Mouse (Mus musculus) liver, embryonic 11.5 days (tissue): ENCODE data around the gene Cd80. TPM values are rescaled to one million over a fixed set of nuclear protein-coding genes. Genes with fewer than 3 reads are reported as not detected.

Source experiments
- polyA plus RNA-seq: library from polyadenylated mRNA; unstranded; fragments of >200 nt; fragmentation: Nextera tagmentation; extraction: Ambion mirVana; gene quantifications from 2 replicates; pipeline ENCODE4 v1.2.1, GENCODE M21; 2014

The Cd80 gene
- polyA plus RNA-seq, 1 experiment from 2014 or later, result 0.23 TPM

Other genes with a start within 250 kb of the Cd80 start
- 1.8 and 2.0 TPM in 2 replicates for gene Nr1i2, start 160.7 kb upstream of the Cd80 start, polyA plus RNA-seq
- 0.05 TPM in 1 of 2 replicates, not detected in the other for gene Maats1, start 113.4 kb upstream of the Cd80 start, polyA plus RNA-seq
- 441 and 497 TPM in 2 replicates for gene Cox17, start 108.6 kb upstream of the Cd80 start, polyA plus RNA-seq
- not detected in 2 replicates for gene Gm21987, start 108.5 kb upstream of the Cd80 start, polyA plus RNA-seq
- 14.8 and 15.8 TPM in 2 replicates for gene Popdc2, start 93.4 kb upstream of the Cd80 start, polyA plus RNA-seq
- gene Pla1a, start 22.4 kb upstream of the Cd80 start, polyA plus RNA-seq, result 0.79 and 1.4 TPM in 2 replicates
- gene Adprh, start 2.9 kb upstream of the Cd80 start, polyA plus RNA-seq, result 92.0 and 92.1 TPM in 2 replicates
- 25.1 and 28.1 TPM in 2 replicates for gene Timmdc1, start 67.1 kb downstream of the Cd80 start, polyA plus RNA-seq
- gene Poglut1, start 94.7 kb downstream of the Cd80 start, polyA plus RNA-seq, result 31.0 and 34.1 TPM in 2 replicates
- gene Tmem39a, start 103.1 kb downstream of the Cd80 start, polyA plus RNA-seq, result 88.7 and 89.3 TPM in 2 replicates